Mouse (Mus musculus) CH12.LX (cell line): ENCODE results near the gene Tchp. TPM values are rescaled to one million over a fixed set of nuclear protein-coding genes. Genes with fewer than 3 reads are reported as not detected.

Experiments
- DNase-seq: peaks from one replicate; pipeline ENCODE4 v3.0.0-alpha.2; 2013; ENCODE audit errors: extremely low read depth
- H3K27ac ChIP-seq: 2 replicates; pipeline ENCODE4 v1.5.1; 2012; ENCODE audit warnings: low read depth, mild to moderate bottlenecking, control low read depth, moderate library complexity; ENCODE audit not compliant: insufficient read depth
- H3K27me3 ChIP-seq: replicated peaks from 2 replicates; pipeline ENCODE3; 2012; ENCODE audit warnings: inconsistent platforms
- H3K36me3 ChIP-seq, 2 experiments: replicated peaks in 1 of 2; 2 replicates each; pipeline versions ENCODE3 to v1.6.1; 2012; ENCODE audit warnings: inconsistent platforms in 1 of 2, low read length in 1 of 2, mild to moderate bottlenecking in 1 of 2, mixed read lengths in 1 of 2, moderate library complexity in 1 of 2; ENCODE audit not compliant: control insufficient read depth in 1 of 2, insufficient read depth in 1 of 2
- H3K4me1 ChIP-seq, 2 experiments: 2 replicates each; pipeline ENCODE4 v1.6.1; 2012; ENCODE audit warnings: inconsistent platforms in 1 of 2, moderate library complexity in 1 of 2; ENCODE audit not compliant: insufficient read depth in 2 of 2, control insufficient read depth in 1 of 2
- H3K4me2 ChIP-seq: 2 replicates; pipeline ENCODE4 v1.6.1; 2012; ENCODE audit warnings: low read depth, mild to moderate bottlenecking, control low read depth; ENCODE audit not compliant: poor library complexity, insufficient read depth, severe bottlenecking
- H3K4me3 ChIP-seq, 3 experiments: fragments of 150-350 bp in 1 of 3; sonication (generic) in 1 of 3; replicated peaks in 1 of 3; 2 replicates each; pipeline versions ENCODE3 to v1.5.1; 2011 to 2012; ENCODE audit warnings: low read depth in 2 of 3, low read length in 2 of 3, mild to moderate bottlenecking in 2 of 3, moderate library complexity in 2 of 3, control low read depth in 1 of 3, improper control_type of control experiment in 1 of 3, inconsistent platforms in 1 of 3, mixed read lengths in 1 of 3; ENCODE audit not compliant: poor library complexity in 1 of 3
- H3K79me2 ChIP-seq: replicated peaks from 2 replicates; pipeline ENCODE4 v1.6.1; 2012; ENCODE audit warnings: mild to moderate bottlenecking, moderate library complexity; ENCODE audit not compliant: control insufficient read depth, poor library complexity, insufficient read depth, severe bottlenecking; ENCODE audit errors: extremely low read depth
- H3K9ac ChIP-seq: 2 replicates; pipeline ENCODE4 v1.6.1; 2012; ENCODE audit warnings: low read depth, mild to moderate bottlenecking, control low read depth, moderate library complexity; ENCODE audit not compliant: insufficient read depth
- H3K9me3 ChIP-seq: replicated peaks from 2 replicates; pipeline ENCODE3; 2012; ENCODE audit warnings: low read length, inconsistent platforms, mixed read lengths
- BHLHE40 ChIP-seq: IDR thresholded peaks from 2 replicates; pipeline ENCODE4 v1.6.1; 2011; ENCODE audit warnings: mild to moderate bottlenecking, low read depth, low read length, improper control_type of control experiment
- CHD2 ChIP-seq: IDR thresholded peaks from 2 replicates; pipeline ENCODE4 v1.6.1; 2011; ENCODE audit warnings: low read length, improper control_type of control experiment
- E2F4 ChIP-seq: IDR thresholded peaks from 2 replicates; pipeline ENCODE4 v1.6.1; 2011; ENCODE audit warnings: low read depth, low read length, improper control_type of control experiment; ENCODE audit not compliant: insufficient replicate concordance
- ELF1 ChIP-seq: IDR thresholded peaks from 2 replicates; pipeline ENCODE4 v1.6.1; 2014; ENCODE audit warnings: low read depth, mild to moderate bottlenecking, inconsistent platforms, low read length, improper control_type of control experiment
- EP300 ChIP-seq: IDR thresholded peaks from 2 replicates; pipeline ENCODE4 v1.6.1; 2011; ENCODE audit warnings: low read length, improper control_type of control experiment
- HCFC1 ChIP-seq: IDR thresholded peaks from 2 replicates; pipeline ENCODE4 v1.6.1; 2012; ENCODE audit warnings: low read depth, mild to moderate bottlenecking, inconsistent platforms, low read length, improper control_type of control experiment
- IRF4 ChIP-seq: IDR thresholded peaks from 2 replicates; pipeline ENCODE4 v1.6.1; 2014; ENCODE audit warnings: low read depth, mild to moderate bottlenecking, inconsistent platforms, low read length, improper control_type of control experiment
- JUND ChIP-seq: conservative IDR thresholded peaks from 2 replicates; pipeline ENCODE4 v1.6.1; 2011; ENCODE audit warnings: low read depth, low read length, improper control_type of control experiment
- MAFK ChIP-seq: IDR thresholded peaks from 2 replicates; pipeline ENCODE4 v1.6.1; 2011; ENCODE audit warnings: low read length, improper control_type of control experiment; ENCODE audit not compliant: insufficient replicate concordance
- MAX ChIP-seq: IDR thresholded peaks from 2 replicates; pipeline ENCODE4 v1.6.1; 2011; ENCODE audit warnings: low read length, improper control_type of control experiment
- MAZ ChIP-seq: IDR thresholded peaks from 2 replicates; pipeline ENCODE4 v1.6.1; 2012; ENCODE audit warnings: low read depth, mild to moderate bottlenecking, inconsistent platforms, low read length, improper control_type of control experiment, moderate library complexity
- MEF2A ChIP-seq: IDR thresholded peaks from 2 replicates; pipeline ENCODE4 v1.6.1; 2014; ENCODE audit warnings: low read depth, mild to moderate bottlenecking, inconsistent platforms, low read length, improper control_type of control experiment, borderline replicate concordance
- MYC ChIP-seq: IDR thresholded peaks from 2 replicates; pipeline ENCODE4 v1.6.1; 2011; ENCODE audit warnings: low read depth, mild to moderate bottlenecking, improper control_type of control experiment, low read length
- NRF1 ChIP-seq: IDR thresholded peaks from 2 replicates; pipeline ENCODE4 v1.6.1; 2014; ENCODE audit warnings: low read depth, mild to moderate bottlenecking, inconsistent platforms, low read length, improper control_type of control experiment, moderate library complexity
- POLR2A ChIP-seq: IDR thresholded peaks from 2 replicates; pipeline ENCODE4 v1.6.1; 2011; ENCODE audit warnings: low read depth, mild to moderate bottlenecking, improper control_type of control experiment, low read length
- RAD21 ChIP-seq: IDR thresholded peaks from 2 replicates; pipeline ENCODE4 v1.6.1; 2011; ENCODE audit warnings: low read depth, mild to moderate bottlenecking, low read length, improper control_type of control experiment, moderate library complexity
- TBP ChIP-seq: conservative IDR thresholded peaks from 2 replicates; pipeline ENCODE4 v1.6.1; 2011; ENCODE audit warnings: low read depth, low read length, improper control_type of control experiment
- TCF12 ChIP-seq: IDR thresholded peaks from 2 replicates; pipeline ENCODE4 v1.6.1; 2014; ENCODE audit warnings: low read depth, mild to moderate bottlenecking, inconsistent platforms, low read length, improper control_type of control experiment
- UBTF ChIP-seq: IDR thresholded peaks from 2 replicates; pipeline ENCODE4 v1.6.1; 2012; ENCODE audit warnings: low read depth, mild to moderate bottlenecking, inconsistent platforms, low read length, improper control_type of control experiment, moderate library complexity
- ZC3H11A ChIP-seq: IDR thresholded peaks from 2 replicates; pipeline ENCODE4 v1.6.1; 2012; ENCODE audit warnings: low read depth, mild to moderate bottlenecking, inconsistent platforms, low read length, improper control_type of control experiment
- ZKSCAN1 ChIP-seq: IDR thresholded peaks from 2 replicates; pipeline ENCODE4 v1.6.1; 2012; ENCODE audit warnings: low read depth, inconsistent platforms, low read length, improper control_type of control experiment, borderline replicate concordance
- ZMIZ1 ChIP-seq: IDR thresholded peaks from 2 replicates; pipeline ENCODE4 v1.6.1; 2012; ENCODE audit warnings: low read depth, mild to moderate bottlenecking, inconsistent platforms, low read length, improper control_type of control experiment
- ZNF384 ChIP-seq: IDR thresholded peaks from 2 replicates; pipeline ENCODE4 v1.6.1; 2012; ENCODE audit warnings: low read depth, low read length, improper control_type of control experiment, inconsistent platforms
- dilution Hi-C: fragments of 300-500 bp; cut with MboI; formaldehyde crosslinking; loops from 2 replicates; pipeline ENCODE4 v1.14.3; 2020; ENCODE audit warnings: low sequenced_read_pairs; ENCODE audit not compliant: extremely low pct_unique_long_range_greater_than_20kb, extremely low pct_ligation_motif_present
- in situ Hi-C: fragments of 300-500 bp; cut with MboI; formaldehyde crosslinking; loops from 3 replicates; pipeline ENCODE4 v1.14.3; 2019; ENCODE audit warnings: low sequenced_read_pairs, low pct_ligation_motif_present, low pct_unique_long_range_greater_than_20kb, mixed read lengths
- polyA plus RNA-seq: library from polyadenylated mRNA; unstranded; fragments of >175 nt; gene quantifications from 2 replicates; pipeline ENCODE4 v1.2.1, GENCODE M21; 2012; ENCODE audit warnings: low read depth; ENCODE audit not compliant: insufficient read length
- total RNA-seq, 2 experiments: library from RNA; depleted of rRNA; stranded (reverse); fragments of 300-350 nt in 1 of 2; fragments of >200 nt in 1 of 2; gene quantifications; 2 replicates each; pipeline ENCODE4 v1.2.3; 2012 to 2014

Gene Tchp
- total and polyA plus RNA-seq, 3 experiments: 4.3 to 11.6 (median 6.7) TPM

GRCm38 (mm10) chr5:114720784-114721183, 13.2 kb downstream of the Tchp start (continued):
- TF ChIP-seq MAFK (no peak), ZMIZ1 (no peak)

GRCm38 (mm10) chr5:114721969-114722368, 14.4 kb downstream of the Tchp start:
- H3K4me1 ChIP-seq: peaks cover 16 to 26% of the 10 kb centered on the region in 2 experiments
- 0 out of 2 replicates have a peak overlapping the region, but pooled peaks have one; percentile 30 for H3K4me2 ChIP-seq
- dilution Hi-C loops (no loop called here), in situ Hi-C loops (loop anchor here (5.0 to 25.0 kb wide), 2 partner anchors 90 to 190 kb away; partner anchors contain the start of gene Oasl1)
- H3K79me2 ChIP-seq: no peaks in the 10 kb centered on the region
- no peaks in the 10 kb centered on the region for H3K27me3 ChIP-seq
- TF ChIP-seq MYC (0 out of 2 replicates have a peak, but pooled peaks have one; percentile 3), TCF12 (0 out of 2 replicates have a peak, but pooled peaks have one; percentile 14), MAX (peak; percentile 7; the same call in 1 of the 2 replicates), ZC3H11A (no peak), EP300 (peak; percentile 81), ELF1 (0 out of 2 replicates have a peak, but pooled peaks have one; percentile 19), IRF4 (peak; percentile 78), BHLHE40 (0 out of 2 replicates have a peak, but pooled peaks have one; percentile 4), E2F4 (no peak)
- H3K9ac ChIP-seq: no peak overlapping the region
- peak overlapping the region; percentile 57 for H3K27ac ChIP-seq
- H3K4me3 ChIP-seq: no peak overlapping the region
- H3K36me3 ChIP-seq: peaks cover 57 to 90% of the 10 kb centered on the region in 2 experiments
- H3K9me3 ChIP-seq: peaks cover 8% of the 10 kb centered on the region
- DNase-seq: no peak

- dilution Hi-C loops: no loop called here
- H3K27me3 ChIP-seq: no peaks in the 10 kb centered on the region
Measured at GRCm38 (mm10) chr5:114722846-114723245, 15.3 kb downstream of the Tchp start.

More at GRCm38 (mm10) chr5:114722846-114723245, 15.3 kb downstream of the Tchp start:
- peak overlapping the region; percentile 57 for H3K27ac ChIP-seq
- DNase-seq: no peak
- H3K36me3 ChIP-seq: peaks cover 55 to 90% of the 10 kb centered on the region in 2 experiments
- H3K9me3 ChIP-seq: peaks cover 8% of the 10 kb centered on the region
- H3K79me2 ChIP-seq: no peaks in the 10 kb centered on the region
- in situ Hi-C loops: loop anchor here (5.0 to 25.0 kb wide), 2 partner anchors 89 to 189 kb away; partner anchors contain the start of gene Oasl1
- H3K4me1 ChIP-seq: peaks cover 16 to 26% of the 10 kb centered on the region in 2 experiments
- 0 out of 2 replicates have a peak overlapping the region, but pooled peaks have one; percentile 14 for H3K9ac ChIP-seq
- TF ChIP-seq MAX: no peak
- TF ChIP-seq ZNF384: no peak
- no peak for TF ChIP-seq CHD2
- TF ChIP-seq JUND: no peak
- no peak for TF ChIP-seq RAD21
- peak; percentile 65; the same call in 1 of the 2 replicates for TF ChIP-seq MEF2A
- TF ChIP-seq UBTF: no peak
- no peak for TF ChIP-seq NRF1
- TF ChIP-seq HCFC1: no peak
- no peak for TF ChIP-seq TBP
- no peak for TF ChIP-seq MYC
- peak; percentile 50; the same call in 1 of the 2 replicates for TF ChIP-seq TCF12
- no peak for TF ChIP-seq ZKSCAN1
- no peak; the same call in 1 of the 2 replicates for TF ChIP-seq POLR2A
- TF ChIP-seq MAZ: no peak
- TF ChIP-seq BHLHE40: no peak
- H3K4me2 ChIP-seq: peak overlapping the region; percentile 30
- H3K4me3 ChIP-seq: peak overlapping the region in 1 of 3 experiments; percentile 7
